Mouse (Mus musculus) right cerebral cortex, postnatal 25 days (tissue): ENCODE measurements at regions not wholly inside any gene's neighbourhood (a gene's known extent, or its start where the extent isn't known, plus 50 kb on each side); places are given as distances from the start of the nearest gene placed in this dataset.
"Not testable (repeated sequence)": the region's sequence is repeated elsewhere in the genome, so short reads cannot be mapped to it uniquely, and the experiment has no call there.

Experiments used
- DNase-seq: peaks from one replicate; pipeline ENCODE4 v3.0.0; 2022

DNA sequence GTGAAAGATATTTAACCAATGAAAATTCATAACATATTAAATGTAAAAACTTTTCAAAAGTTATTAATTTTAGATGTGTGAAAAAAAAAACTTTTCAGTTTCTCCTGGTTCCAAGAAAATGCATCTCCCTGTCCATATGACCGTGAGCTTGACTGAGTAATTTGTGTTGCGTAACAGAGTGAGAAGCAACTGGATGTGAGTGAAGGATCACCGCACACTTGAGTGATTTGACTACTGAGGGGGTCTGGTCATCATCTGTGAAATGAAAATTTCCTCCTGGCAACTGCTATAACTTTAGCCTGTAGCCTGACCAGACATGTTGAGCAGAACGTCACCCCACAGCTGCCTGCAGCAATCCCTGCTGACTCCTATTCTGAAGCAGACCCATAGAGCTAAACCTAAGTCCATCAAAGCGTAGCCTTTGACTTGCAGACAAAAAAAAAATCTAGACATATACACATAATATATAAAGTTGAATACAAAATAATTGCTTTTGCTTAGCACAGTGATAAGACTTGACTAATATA, 461.2 kb downstream of the Brinp3 start:
- DNase-seq = no peak

DNA sequence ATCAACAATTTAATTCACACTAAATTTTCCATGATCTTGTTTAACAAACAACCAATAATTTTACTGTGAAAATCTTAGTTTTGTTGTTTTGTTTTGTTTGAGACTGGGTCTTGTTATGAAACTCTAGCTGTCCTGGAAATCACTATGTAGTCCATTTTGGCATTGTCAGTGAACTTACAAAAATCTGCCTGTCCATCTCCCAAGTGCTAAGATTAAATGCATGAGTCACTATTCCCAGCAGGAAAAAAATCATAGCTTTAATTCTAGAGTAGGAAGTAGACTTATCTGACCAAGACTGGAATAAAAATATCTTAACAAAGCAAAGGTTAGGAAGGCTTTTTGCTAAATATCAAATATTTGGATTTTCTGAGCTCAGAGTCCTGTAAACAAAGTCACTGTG, 461.8 kb downstream of the Brinp3 start:
- no peak for DNase-seq

DNA sequence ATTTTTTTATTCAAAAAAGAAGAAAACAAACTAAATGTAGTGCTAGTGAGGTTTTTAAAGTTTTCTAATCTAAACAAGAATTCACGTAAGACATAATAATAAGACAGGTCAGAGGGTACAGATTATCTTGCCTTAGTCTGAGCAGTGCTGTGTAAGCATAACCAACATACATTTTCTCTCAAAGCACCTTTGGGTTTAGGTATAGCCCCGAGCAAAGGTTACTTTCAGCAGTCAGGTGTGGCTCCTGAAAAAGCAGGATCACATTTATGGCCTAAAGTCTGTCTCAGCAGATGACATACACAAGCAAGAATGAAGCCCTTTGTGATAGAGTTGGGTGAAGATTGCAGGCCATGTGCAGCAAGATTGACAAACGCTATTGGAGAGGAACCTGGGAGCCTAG, 465.9 kb downstream of the Brinp3 start:
- DNase-seq = no peak

DNA sequence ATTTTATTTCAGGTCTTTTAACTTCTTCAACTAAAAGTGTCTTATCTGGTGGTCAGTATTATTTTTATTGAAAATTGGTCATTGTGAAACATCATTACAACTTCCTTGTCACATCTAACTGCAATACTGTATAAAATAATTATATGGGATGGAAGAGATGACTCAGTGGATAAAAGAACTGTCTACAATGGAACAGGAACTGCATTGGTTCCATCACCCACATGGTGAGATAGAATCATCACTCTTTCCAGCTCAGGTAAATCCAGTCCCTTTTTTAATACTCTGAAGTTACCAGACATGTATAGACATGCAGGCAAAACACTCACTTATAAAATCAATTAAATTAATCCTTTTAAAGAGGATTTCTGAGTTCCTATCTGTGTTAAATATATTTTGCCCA, 473.0 kb downstream of the Brinp3 start:
- no peak for DNase-seq

DNA sequence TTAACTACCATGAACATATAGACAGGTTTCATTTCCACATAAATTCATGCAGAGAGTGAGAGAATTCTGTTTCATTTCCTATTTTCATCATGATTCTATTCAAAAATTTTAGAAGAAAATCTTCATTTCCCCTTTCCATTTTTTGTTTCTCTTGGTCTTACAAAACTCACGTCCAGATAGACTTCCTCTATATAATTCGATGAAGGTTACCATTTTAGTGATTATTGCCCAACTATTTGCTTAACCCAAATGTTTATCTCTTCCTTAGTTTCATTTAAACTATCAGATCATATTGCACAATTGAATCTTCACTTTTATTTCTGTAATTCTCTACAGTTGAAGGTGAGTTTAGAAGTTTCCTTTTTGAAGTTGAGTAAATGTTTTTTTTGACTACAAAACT, 473.4 kb downstream of the Brinp3 start:
- DNase-seq = no peak

DNA sequence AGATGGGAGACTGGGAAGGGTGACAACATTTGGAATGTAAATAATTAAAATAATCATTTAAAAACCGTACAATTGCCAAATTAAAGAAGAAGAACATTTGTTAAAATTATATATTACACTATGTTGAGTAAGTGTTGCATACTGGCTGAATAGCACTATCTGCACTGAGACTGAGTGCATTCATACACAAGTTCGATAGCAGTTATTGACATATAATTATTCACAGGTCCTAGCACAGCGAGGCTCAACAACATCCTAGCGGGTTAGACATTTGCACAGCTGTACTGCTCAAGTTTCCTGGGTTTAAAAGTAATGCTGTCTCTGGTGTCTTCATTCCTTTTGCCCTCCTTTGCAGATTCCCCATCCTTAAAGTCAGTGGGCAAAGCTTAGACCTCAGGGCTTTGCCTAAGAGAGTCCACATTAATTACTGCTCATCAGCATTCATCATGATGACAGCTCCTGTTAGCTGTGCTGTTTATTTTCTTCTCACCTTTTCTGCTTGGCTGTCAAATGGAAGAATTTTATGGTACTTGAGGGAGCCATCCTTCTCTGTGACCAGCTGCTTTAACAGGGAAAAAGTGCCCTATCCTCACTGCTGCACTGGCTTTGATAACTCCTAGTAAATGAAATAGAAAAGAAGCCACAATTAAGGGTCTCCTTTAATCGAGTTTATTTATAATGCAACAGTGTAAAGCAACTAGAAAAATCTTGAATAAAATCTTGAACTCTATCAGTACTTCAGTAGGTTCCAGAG, 489.1 kb downstream of the Brinp3 start:
- no peak for DNase-seq

DNA sequence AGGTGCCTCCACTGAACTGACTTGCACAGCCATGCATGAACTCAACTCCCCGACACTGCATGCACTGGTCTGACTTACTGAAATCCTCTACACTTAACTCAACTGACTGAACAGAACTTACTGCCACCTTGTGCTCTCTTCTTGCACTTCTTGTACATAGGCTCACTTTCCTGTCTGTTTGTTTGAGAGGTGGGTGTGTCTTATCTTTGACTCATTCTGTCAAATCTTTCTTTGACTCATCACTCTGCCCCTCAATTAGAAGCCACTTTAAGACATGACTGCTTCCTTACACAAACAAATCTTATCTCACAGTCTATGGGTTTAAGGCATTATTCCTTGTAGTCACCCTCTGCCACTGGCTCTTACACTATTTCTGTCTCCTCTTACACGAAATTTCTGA, 505.5 kb downstream of the Brinp3 start:
- DNase-seq = no peak

DNA sequence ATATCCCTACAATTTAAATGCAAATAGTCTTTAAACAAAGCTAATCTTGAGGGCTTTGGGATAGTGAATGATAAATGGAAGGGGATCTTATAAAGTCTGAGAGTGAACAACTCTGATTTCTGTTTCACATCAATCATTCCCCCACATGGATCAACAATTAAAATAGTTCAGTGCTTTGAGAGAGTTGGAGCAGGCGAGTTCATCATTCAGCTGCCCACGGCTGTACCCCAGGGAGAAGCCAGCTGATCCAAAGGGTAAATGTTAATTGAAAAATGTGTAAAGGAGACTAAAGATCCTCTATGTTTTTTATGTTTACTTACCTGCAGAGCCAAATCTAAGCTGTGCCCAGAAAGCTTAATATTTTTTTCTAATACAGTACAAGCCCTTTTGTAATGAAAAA, 553.2 kb downstream of the Brinp3 start:
- DNase-seq = no peak

DNA sequence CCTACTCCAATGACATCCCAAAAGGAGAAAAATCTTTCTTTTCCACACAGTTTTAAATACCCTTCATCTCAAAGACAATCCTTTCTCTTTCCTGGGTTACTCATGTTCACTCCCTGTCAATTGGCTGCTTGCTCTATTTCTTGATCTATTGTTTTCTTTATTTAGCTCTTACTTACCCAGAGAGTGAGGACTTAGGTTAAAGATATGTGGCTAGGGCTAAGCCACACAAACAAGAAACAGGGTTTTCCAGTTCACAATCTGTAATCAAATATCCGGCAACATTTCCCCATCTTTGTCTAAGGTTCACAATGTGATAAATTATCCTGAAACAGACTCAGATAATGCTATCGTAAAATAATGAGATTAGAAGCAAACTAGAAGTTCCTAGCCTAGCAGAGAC, 563.9 kb downstream of the Brinp3 start:
- no peak for DNase-seq

DNA sequence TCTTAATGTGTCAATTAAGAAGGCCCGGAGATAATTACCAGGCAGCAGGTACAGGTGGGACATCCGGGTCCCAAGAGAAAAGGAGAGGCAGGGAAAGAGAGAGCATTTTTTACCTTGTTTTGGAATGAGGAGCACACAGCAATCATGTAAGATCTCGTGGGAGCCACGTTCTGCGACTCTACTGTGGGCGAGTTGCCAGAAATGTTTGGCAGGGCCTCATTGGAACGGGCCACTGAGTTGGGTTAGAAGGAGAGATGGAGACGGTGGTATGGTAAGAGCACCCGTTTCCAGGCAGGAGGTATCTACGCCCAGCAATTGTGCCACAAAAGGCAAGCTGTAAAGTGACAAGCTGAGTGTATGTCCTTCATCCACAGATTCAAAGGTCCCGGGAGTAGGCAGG, 579.6 kb downstream of the Brinp3 start:
- no peak for DNase-seq

DNA sequence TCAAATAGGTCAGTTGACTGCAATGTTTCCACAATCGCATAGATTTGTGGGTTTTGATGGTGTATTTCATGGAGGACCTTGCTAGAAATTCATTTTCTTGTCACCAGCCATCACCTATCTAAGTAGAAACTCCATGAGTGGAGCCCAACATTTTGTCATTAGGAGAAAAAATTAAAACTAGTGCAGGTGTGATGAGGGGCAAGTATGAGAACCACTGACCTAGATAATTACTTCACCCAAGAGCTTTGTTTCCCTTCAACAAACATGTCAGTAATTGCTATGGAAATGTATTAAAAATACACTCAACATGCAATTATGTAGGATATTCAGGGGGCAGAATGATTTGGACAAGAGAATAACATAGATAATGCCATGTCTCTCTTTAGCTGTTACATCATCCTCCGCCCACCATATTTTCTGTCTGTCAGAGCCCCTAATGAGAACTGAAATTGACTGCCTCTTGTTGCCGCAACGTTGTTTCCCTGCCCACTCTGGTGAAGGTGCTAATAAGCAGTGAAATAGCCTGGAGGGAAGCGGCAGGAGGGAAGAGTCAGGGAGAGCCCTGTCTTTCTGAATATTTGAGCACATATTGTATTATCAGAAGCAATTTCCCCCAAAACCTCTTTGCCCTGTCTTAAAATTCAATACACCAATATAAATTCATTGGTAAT, 589.7 kb downstream of the Brinp3 start:
- DNase-seq = no peak

DNA sequence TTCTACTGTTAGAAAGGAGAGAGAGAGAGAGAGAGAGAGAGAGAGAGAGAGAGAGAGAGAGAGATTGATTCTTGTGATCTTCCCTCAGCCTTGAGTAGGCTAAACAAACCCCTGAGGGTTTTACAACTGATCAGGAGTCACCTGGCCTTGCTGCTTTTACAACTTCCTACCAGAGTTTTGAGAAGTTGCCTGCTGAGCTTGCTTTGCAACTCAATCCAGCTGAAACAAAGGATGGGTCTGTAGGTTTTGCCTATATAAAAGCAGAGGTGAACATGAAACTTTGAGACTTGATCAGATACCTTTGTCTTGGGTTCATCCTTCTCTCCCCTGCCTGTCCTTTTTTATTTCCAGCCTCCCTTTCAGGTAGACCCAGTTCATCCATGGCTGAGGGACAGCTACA, 631.0 kb downstream of the Brinp3 start:
- DNase-seq = no peak

DNA sequence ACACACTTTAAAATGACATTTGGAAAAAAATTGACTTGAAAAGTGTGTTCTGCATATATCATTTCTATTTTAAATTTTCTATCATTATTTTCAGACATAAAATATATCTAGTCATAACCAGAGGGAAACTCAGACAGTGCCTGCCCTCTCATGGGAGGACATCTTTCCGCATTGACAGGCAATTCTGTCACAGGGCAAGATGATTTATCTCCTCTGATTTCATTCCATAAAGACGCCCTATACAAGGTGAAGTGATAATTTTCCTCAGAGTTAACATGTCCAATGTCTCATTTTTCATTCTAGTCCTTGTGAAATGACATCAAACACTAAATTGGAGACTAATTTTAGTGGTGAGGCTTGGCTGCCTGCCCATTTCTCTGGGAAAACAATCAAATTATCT, 643.6 kb downstream of the Brinp3 start:
- DNase-seq = no peak

DNA sequence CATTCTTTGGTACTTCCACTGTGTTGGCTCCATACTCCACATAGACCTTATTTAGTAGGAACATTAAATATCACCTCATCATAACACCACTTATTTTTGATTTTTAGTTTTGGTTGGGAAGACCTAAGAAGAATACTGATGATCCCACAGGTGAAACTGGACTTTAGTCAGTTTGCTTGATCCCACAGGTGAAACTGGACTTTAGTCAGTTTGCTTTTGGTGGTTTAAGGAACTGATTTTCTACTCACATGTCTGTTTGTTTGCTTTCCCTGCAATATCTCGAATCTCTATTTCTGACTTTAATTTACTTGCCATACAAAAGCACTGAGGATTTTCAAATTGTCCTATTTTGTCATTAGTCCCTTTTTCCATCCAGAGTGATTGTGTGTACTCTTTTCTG, 680.8 kb downstream of the Brinp3 start:
- no peak for DNase-seq

DNA sequence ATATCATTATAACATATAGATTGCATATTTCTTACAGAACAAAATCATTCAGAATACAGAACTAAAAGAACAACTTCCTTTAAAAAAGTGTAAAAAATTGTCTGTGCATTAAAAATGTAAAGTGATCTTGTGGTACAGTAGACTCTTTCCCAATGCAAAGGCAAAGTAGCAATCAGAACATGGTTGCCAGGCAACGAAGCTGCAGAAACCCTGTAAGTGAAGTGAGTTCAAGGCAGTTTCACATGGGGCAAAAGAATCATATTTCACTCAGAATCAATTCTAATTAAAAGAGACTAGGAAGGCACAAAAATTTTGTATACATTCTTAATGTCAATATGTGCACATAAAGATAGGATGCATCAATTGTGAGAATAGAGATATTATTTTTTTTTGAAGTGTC, 692.2 kb downstream of the Brinp3 start:
- DNase-seq = no peak

DNA sequence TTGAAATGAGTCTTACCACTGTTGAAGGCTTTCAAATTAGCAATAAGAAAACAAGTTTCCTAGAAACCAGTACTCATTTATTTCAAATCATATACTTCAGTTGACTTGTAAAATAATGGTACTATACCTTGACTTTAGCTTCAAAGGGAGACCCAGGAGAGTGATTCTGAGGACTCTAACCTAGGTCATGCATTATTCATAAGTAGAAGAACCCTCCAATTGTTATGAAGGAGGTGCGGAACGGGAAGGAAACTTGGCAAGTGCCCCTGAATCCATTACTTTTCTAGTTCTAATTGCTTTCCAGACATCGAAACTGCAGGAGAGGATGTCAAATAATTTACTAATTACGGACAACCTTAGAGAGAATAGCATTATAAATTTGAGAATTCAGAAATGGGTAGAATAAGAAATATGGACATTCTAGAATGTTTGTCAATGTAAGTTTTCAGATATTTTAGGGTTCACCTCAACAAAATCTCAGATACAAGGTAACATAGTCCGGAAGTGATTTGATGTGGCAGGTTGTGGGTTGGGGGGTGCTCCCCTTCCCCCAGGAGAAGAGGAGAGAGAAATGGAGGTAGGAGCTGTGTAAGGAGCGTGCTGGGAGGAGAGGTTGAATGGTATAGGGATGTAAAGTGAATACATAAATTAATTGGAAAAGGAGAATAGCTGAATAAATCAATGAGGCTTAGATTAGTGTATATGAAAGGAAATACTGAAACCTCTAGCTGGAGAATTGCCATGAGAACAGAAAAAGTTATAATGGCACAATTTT, 692.9 kb downstream of the Brinp3 start:
- DNase-seq = no peak

DNA sequence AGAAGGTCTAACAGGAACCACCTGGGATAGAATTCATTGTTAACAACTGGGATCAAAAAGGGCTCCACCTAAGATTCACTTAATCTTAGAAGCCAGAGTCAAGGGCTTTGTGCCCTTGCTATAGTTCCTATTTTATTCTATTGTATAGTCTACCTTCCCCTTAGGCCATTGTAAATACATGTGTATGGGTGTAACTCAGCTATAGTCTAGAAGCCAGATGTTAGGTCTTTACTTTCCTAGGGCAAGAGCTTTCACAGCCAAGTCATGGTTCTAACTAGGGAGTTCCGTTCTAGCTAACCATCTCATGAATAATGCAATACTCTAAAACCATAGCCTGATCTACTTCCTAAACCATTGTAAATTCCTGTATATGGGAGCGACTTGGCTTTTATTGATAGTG, 705.4 kb downstream of the Brinp3 start:
- DNase-seq = not testable (repeated sequence)

DNA sequence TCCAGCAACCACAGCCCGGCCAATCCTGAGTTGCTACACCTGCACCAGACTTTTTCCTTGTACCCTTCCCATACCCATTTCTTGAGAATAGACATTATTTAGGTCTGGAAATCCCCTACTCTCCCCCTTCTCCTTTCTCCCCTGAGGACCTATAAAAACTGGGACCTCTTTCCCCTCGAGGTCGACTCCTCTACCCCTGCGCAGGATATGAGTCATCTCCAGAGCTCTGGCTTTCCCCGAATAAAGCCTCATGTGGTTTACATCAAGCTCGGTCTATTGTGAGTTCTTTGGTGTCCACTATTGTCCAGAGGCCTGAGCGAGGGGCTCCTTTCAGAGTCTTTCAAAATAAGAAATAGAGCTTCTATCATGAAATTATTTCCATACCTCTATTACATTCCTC, 720.3 kb downstream of the Brinp3 start:
- not testable (repeated sequence) for DNase-seq

DNA sequence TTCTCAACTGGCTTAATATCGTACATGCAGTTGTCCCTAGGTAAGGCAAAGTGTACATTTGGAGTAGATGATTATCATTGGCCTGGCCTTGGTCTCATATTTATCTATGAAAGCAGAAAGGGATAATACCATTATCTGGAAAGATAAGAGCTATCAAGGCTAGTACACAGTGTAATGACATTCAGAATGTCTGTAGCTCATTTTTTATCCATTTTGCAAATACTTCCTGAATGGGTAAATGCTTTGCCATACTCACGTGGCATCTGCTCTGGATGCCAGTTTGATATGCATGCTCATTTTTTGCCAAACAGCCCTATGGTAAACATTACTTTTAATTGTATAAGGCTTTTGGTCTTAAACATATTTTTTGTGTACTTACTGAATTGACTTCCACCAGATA, 723.4 kb downstream of the Brinp3 start:
- DNase-seq = no peak

DNA sequence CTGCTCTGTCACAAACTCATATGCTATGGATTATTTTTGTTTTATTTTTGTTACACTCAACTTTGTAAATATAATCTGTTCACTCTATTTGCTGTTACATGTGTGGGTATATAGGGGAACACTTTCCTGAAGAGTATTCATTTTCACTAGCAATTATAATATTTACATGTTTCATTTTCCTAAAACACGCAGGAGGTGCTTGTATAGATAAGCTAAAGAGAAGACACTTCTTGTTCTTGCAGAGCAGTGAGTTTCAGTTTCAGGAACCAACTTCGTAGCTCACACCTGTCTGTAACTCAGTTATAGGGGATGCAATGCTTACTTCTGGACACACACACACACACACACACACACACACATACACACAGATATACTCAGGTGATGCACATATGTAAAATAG, 724.9 kb downstream of the Brinp3 start:
- DNase-seq = no peak

DNA sequence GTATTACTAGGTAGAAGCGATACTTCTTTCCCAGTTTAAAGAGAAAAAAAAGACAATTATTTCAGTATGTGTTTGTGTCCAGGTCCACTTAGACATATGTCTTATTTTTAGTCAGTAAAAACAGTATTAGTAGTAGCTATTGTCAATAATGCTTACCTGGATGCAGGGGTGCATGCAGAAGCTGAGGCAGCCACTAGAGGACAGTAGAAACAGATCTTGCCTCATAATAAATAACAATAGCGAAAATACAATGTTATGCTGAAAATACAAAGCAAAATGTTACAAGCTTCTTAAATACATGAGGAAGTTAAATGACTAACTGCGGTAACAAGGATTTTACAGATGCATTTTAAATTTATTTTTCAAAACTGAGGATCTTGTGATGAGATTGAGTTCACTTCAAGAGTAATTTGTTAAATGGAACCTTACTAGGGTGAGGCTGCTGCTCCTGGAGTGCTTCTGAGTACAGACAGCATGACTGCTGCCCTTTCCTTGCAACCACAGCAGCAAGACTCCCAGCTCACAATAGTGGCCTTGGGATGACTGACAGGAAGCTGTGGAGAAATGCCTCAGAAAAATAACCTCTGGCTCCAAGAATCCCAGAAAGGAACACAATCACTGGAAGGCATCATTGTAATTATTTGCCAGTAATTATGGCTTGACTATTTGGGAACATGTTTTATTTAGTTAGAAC, 728.8 kb downstream of the Brinp3 start:
- DNase-seq = no peak

DNA sequence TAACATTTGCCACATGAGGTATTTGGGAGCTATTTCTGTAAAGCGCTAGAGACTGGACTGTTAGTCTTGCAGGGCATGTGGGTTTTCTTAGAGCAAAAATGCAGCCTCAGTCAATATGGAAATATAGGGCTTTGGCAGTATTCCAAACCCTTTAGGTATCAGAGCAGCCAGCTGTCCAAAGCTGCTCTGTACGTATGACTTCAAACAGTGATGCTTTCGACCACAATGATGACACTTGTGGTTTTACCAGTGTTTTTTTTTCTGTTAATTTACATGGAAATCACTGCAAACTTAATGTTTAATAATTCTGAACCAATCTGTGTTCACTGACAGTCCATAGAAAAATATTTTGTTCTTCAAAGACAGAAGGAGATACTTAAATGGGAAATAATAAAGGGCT, 743.0 kb downstream of the Brinp3 start:
- no peak for DNase-seq

DNA sequence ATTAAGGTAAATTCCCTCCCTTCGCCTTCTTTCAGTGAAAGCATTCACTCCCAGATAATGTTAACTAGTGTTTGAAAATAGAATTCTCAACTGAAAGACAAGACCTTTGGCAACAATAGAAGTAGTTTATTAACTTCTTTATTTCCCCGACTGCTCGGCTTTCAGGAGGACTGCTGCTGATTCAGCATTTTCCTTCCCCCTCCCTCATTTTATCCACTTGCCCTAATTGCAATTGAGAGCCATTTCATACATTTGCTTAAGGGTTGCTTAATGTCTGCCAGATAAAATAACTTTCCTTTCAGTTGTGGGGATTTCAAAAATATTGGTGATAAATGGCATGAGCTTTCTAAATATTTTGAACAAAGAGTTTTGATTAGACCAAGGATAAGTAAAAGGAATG, 744.5 kb downstream of the Brinp3 start:
- DNase-seq = no peak
